Mouse (Mus musculus) lung, adult 2 months (tissue): ENCODE measurements around the gene Pde4d. TPM values are rescaled to one million over a fixed set of nuclear protein-coding genes. Genes with fewer than 3 reads are reported as not detected.

Source experiments
- DNase-seq: peaks from one replicate; pipeline ENCODE4 v3.0.0; 2022
- H3K4me1 ChIP-seq: fragments of 200-500 bp; 2 replicates; pipeline ENCODE4 v1.6.1; 2011; ENCODE audit warnings: low read length; ENCODE audit not compliant: control insufficient read depth, insufficient read depth
- H3K4me3 ChIP-seq: fragments of 200-500 bp; replicated peaks from 2 replicates; pipeline ENCODE3; 2011; ENCODE audit warnings: low read depth, mild to moderate bottlenecking, control low read depth, low read length; ENCODE audit errors: extremely low read depth
- CTCF ChIP-seq: fragments of 200-500 bp; IDR thresholded peaks from 2 replicates; pipeline ENCODE4 v1.5.1; 2011; ENCODE audit warnings: mild to moderate bottlenecking, low read length, control low read depth; ENCODE audit not compliant: insufficient read depth
- POLR2A ChIP-seq: fragments of 200-500 bp; IDR thresholded peaks from 2 replicates; pipeline ENCODE4 v1.6.1; 2011; ENCODE audit warnings: low read depth, mild to moderate bottlenecking, control low read depth, low read length, borderline replicate concordance; ENCODE audit errors: extremely low read depth
- WGBS: fragments of 180-500 bp; shearing (Covaris S2); methylation state at CpG from one replicate; pipeline ENCODE4 v1.1.7; 2018; 5-methylcytosine and 5-hydroxymethylcytosine counted together
- polyA plus RNA-seq: library from polyadenylated mRNA; depleted of rRNA; stranded (reverse); fragments of >200 nt; gene quantifications from 2 replicates; pipeline ENCODE4 v1.2.3, GENCODE M21; 2012

The Pde4d gene
- polyA plus RNA-seq, 1 experiment: 20.0 TPM

DNA sequence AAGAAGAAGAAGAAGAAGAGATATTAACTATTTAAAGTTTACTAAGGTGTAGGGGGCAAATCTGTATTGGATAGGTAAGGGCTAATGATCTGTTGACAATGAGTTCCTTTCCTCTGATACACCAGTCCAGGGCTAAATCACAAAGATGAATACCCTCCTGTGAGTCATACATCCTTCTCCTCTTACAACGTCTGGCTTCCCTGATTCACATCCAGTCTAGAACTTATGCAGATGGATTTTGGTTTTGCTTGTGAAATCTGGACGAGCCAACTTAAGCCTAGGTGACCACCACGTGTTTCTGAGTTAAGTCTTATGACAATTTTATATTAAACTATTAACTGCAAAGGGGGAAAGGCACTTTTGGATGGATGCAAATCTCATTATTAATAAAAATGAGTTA, 1369.3 kb downstream of the Pde4d start:
- no peak for DNase-seq
- Histone ChIP-seq H3K4me3 (no peak overlapping the region), H3K4me1 (peaks cover 10% of the 10 kb centered on the region)
- TF ChIP-seq POLR2A (no peak), CTCF (no peak)
- WGBS: 65% methylated on average over 3 of the region's 3 CpGs

DNA sequence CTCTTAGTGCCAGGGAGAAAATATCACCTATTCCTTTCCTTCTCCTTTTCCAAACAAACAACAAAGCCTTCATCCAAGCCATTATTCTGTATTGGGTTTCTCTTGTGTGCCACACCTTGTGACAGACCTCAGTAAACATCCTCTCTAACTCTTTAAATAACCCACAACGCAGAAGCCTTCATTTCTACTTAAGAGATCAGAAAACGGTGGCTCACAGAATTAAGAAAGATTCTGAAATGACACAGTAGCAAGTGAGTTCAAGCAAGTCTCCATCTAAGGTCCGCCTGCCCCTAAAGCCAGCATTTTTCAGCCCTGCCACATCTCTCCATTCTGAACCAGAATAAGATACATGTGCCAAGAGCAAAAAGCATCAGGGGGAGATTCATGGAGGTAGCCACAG, 1370.4 kb downstream of the Pde4d start:
- Histone ChIP-seq H3K4me1 (peaks cover 10% of the 10 kb centered on the region), H3K4me3 (no peak overlapping the region)
- DNase-seq: no peak
- TF ChIP-seq POLR2A: no peak
- no peak for TF ChIP-seq CTCF
- WGBS: 37% methylated on average over 3 of the region's 3 CpGs

GRCm38 (mm10) chr13:109820866-109821265, 1371.1 kb downstream of the Pde4d start:
- 62% methylated on average over 3 of the region's 3 CpGs for WGBS
- Histone ChIP-seq H3K4me3 (no peak overlapping the region), H3K4me1 (peaks cover 10% of the 10 kb centered on the region)
- TF ChIP-seq CTCF (no peak), POLR2A (no peak)
- DNase-seq: no peak

GRCm38 (mm10) chr13:109821725-109822412, 1372.1 kb downstream of the Pde4d start:
- H3K4me1 ChIP-seq: peaks cover 10% of the 10 kb centered on the region
- WGBS: 4% methylated on average over 8 of the region's 8 CpGs
- TF ChIP-seq POLR2A (no peak), CTCF (no peak)
- DNase-seq: no peak
- H3K4me3 ChIP-seq: peak overlapping the region; percentile 38

GRCm38 (mm10) chr13:109822413-109823298, 1372.9 kb downstream of the Pde4d start:
- TF ChIP-seq CTCF (no peak), POLR2A (0 out of 2 replicates have a peak, but pooled peaks have one; percentile 16)
- Histone ChIP-seq H3K4me1 (peaks cover 10% of the 10 kb centered on the region), H3K4me3 (peak overlapping the region; percentile 38)
- peak; percentile 91 for DNase-seq
- WGBS: under 1% methylated on average over 15 of the region's 15 CpGs

DNA sequence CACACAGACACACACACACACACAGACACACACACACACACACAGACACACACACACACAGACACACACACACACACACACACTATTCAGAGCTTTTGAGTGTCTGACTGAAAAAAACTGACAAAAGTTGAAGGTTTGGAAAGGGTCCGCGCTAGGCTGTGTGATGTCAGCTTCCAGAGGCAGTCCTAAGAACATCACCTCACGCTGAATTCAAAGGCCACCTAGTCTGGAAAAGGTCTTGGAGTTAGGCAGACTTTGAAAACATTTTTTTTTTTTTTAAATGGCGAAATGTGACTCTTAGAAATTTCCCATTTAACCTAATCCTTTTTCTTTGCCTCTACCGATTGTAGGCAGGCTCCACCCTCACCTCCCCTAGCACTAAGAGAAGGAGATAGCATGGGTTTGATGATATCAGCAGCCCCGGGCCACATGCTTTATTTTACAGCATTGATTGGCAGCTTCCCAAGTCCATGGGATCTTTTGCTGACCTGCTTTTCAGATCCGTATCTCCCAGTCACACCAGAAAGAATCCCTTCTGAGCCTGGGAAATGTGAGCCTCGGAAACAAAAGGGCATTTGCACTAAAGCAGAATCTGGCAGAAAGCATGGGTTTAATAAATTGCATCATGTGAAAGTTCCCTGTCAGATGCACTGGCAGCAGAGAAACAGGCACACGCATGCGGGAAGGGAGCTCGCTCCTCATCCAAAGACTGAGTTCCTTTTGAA, 1373.7 kb downstream of the Pde4d start:
- Histone ChIP-seq H3K4me1 (peaks cover 10% of the 10 kb centered on the region), H3K4me3 (no peak overlapping the region)
- TF ChIP-seq POLR2A: no peak
- no peak for TF ChIP-seq CTCF
- peak; percentile 17 for DNase-seq
- 23% methylated on average over 11 of the region's 11 CpGs for WGBS

DNA sequence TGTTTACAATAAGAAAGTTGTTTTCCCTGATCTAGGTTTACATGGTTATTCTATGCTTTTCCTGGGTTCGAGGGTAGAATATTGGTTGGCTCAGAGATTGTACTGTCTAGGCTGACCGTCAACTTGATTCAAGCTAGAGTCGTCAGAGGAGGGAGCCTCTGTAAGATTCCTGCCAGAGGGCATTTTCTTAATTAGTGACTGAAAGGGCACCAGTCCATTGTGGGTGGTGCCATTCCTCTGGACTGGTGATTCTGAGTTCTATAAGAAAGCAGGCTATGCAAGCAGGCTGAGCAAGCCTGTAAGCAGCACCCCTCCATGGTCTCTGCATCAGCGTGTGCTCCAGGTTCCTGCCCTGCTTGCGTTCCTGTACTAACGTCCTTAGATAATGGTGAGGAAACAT, 1376.1 kb downstream of the Pde4d start:
- no peak for DNase-seq

GRCm38 (mm10) chr13:109827341-109827740, 1377.6 kb downstream of the Pde4d start:
- peaks cover 2% of the 10 kb centered on the region; the same call in 1 of the 2 replicates for H3K4me1 ChIP-seq
- H3K4me3 ChIP-seq: no peak overlapping the region
- DNase-seq: no peak
- 89% methylated on average over 6 of the region's 6 CpGs for WGBS
- TF ChIP-seq POLR2A (no peak), CTCF (no peak)

More for the DNA sequence above, 1376.1 kb downstream of the Pde4d start:
- Histone ChIP-seq H3K4me3 (no peak overlapping the region), H3K4me1 (peaks cover 6% of the 10 kb centered on the region)
- 84% methylated on average over 6 of the region's 6 CpGs for WGBS
- TF ChIP-seq POLR2A: no peak
- no peak for TF ChIP-seq CTCF

DNA sequence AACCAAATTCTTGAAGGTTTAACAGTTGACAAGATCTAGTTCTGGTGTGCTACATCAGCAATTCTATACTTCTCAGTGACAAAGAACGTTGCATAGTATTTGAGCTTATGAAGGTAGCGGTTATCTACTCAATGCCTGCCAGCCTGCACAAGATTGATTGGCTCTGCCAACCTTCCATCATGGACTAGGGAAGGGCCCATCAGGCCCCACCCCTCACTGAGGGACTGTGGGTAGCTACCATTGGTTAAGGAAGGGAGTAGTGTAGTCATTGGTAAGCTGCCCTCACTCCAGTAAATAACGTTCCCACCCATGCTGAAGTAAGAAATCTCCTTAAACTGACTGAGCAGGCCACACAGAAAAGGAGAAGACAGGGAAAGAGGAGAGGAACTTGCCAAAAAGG, 1378.2 kb downstream of the Pde4d start:
- WGBS: 81% methylated on average over 3 of the region's 3 CpGs
- H3K4me1 ChIP-seq: peaks cover 2% of the 10 kb centered on the region; the same call in 1 of the 2 replicates
- DNase-seq: no peak
- H3K4me3 ChIP-seq: no peak overlapping the region
- TF ChIP-seq CTCF: no peak
- no peak for TF ChIP-seq POLR2A
